Mouse (Mus musculus) midbrain, embryonic 11.5 days (tissue): ENCODE measurements around the gene Cmss1. TPM values are rescaled to one million over a fixed set of nuclear protein-coding genes. Genes with fewer than 3 reads are reported as not detected.

Source experiments
- ATAC-seq: fragments of 200-750 bp; cut with Nextera tagmentation; 2 replicates; pipeline ENCODE4 v1.8.0; 2017; ENCODE audit warnings: moderate TSS enrichment, moderate library complexity; ENCODE audit not compliant: low FRiP score
- DNase-seq: peaks from one replicate; pipeline ENCODE4 v3.0.0; 2015; ENCODE audit warnings: low spot score; ENCODE audit errors: missing footprints
- H3K27ac ChIP-seq: fragments of 300-500 bp; sonication (generic); 2 replicates; pipeline ENCODE4 v1.5.1; 2014; ENCODE audit warnings: low read depth, low read length
- H3K27me3 ChIP-seq: fragments of 300-500 bp; sonication (generic); 2 replicates; pipeline ENCODE4 v1.6.1; 2014; ENCODE audit warnings: mild to moderate bottlenecking, low read length, moderate library complexity, mixed read lengths; ENCODE audit not compliant: control insufficient read depth, insufficient read depth
- H3K36me3 ChIP-seq: fragments of 300-500 bp; sonication (generic); 2 replicates; pipeline ENCODE4 v1.6.1; 2014; ENCODE audit warnings: mild to moderate bottlenecking, low read length, moderate library complexity, mixed read lengths; ENCODE audit not compliant: control insufficient read depth, insufficient read depth
- H3K4me1 ChIP-seq: fragments of 300-500 bp; sonication (generic); 2 replicates; pipeline ENCODE4 v1.6.1; 2014; ENCODE audit warnings: low read length; ENCODE audit not compliant: control insufficient read depth, insufficient read depth
- H3K4me2 ChIP-seq: fragments of 300-500 bp; sonication (generic); 2 replicates; pipeline ENCODE4 v1.6.1; 2014; ENCODE audit warnings: mild to moderate bottlenecking, moderate library complexity
- H3K4me3 ChIP-seq: fragments of 300-500 bp; sonication (generic); 2 replicates; pipeline ENCODE4 v1.5.1; 2014; ENCODE audit warnings: low read depth, low read length
- H3K9ac ChIP-seq: fragments of 300-500 bp; sonication (generic); 2 replicates; pipeline ENCODE4 v1.6.1; 2014; ENCODE audit warnings: low read length
- H3K9me3 ChIP-seq: fragments of 300-500 bp; sonication (generic); 2 replicates; pipeline ENCODE4 v1.6.1; 2016; ENCODE audit warnings: low read length; ENCODE audit not compliant: control insufficient read depth
- WGBS: fragments of 180-500 bp; shearing (Covaris S2); extraction: QIAGEN DNeasy Blood & Tissue Kit; methylation state at CpG from one replicate; pipeline ENCODE4 v1.1.7; 2014; 5-methylcytosine and 5-hydroxymethylcytosine counted together
- polyA plus RNA-seq: library from polyadenylated mRNA; unstranded; fragments of >200 nt; fragmentation: Nextera tagmentation; extraction: Ambion mirVana; gene quantifications from 2 replicates; pipeline ENCODE4 v1.2.1, GENCODE M21; 2014

The Cmss1 gene
- polyA plus RNA-seq, 1 experiment from 2014 or later, result 56.3 TPM

GRCm38 (mm10) chr16:57438288-57438685, 168.4 kb downstream of the Cmss1 start:
- ATAC-seq (no peak), DNase-seq (no peak)
- no peaks in the 10 kb centered on the region for H3K27me3 ChIP-seq
- no peak overlapping the region for H3K27ac ChIP-seq
- no peaks in the 10 kb centered on the region for H3K9me3 ChIP-seq
- 89% methylated on average over 5 of the region's 5 CpGs for WGBS
- no peak overlapping the region for H3K4me3 ChIP-seq
- H3K4me1 ChIP-seq, result no peaks in the 10 kb centered on the region
- H3K36me3 ChIP-seq, result no peaks in the 10 kb centered on the region
- H3K4me2 ChIP-seq, result no peak overlapping the region
- no peak overlapping the region for H3K9ac ChIP-seq

- Histone ChIP-seq H3K4me2 (no peak overlapping the region), H3K36me3 (no peaks in the 10 kb centered on the region), H3K4me1 (no peaks in the 10 kb centered on the region), H3K27ac (no peak overlapping the region), H3K4me3 (no peak overlapping the region), H3K9me3 (no peaks in the 10 kb centered on the region), H3K27me3 (no peaks in the 10 kb centered on the region), H3K9ac (no peak overlapping the region)
- DNase-seq, result no peak
- WGBS, result 86% methylated on average over 11 of the region's 11 CpGs
- no peak for ATAC-seq
Measured at GRCm38 (mm10) chr16:57437523-57438287, 169.0 kb downstream of the Cmss1 start.

- ATAC-seq, result no peak
- no peak for DNase-seq
- H3K4me3 ChIP-seq, result no peak overlapping the region
Measured at GRCm38 (mm10) chr16:57434640-57435039, 172.0 kb downstream of the Cmss1 start.

GRCm38 (mm10) chr16:57433671-57434070, 173.0 kb downstream of the Cmss1 start:
- Histone ChIP-seq H3K9me3 (no peaks in the 10 kb centered on the region), H3K4me3 (no peak overlapping the region), H3K4me2 (no peak overlapping the region), H3K4me1 (no peaks in the 10 kb centered on the region), H3K27ac (no peak overlapping the region), H3K36me3 (no peaks in the 10 kb centered on the region), H3K9ac (no peak overlapping the region), H3K27me3 (no peaks in the 10 kb centered on the region)
- 89% methylated on average over 6 of the region's 6 CpGs for WGBS
- ATAC-seq (no peak), DNase-seq (no peak)

More at GRCm38 (mm10) chr16:57434640-57435039, 172.0 kb downstream of the Cmss1 start:
- 77% methylated on average over 3 of the region's 3 CpGs for WGBS
- no peak overlapping the region for H3K4me2 ChIP-seq
- H3K36me3 ChIP-seq, result no peaks in the 10 kb centered on the region
- H3K27me3 ChIP-seq, result no peaks in the 10 kb centered on the region
- H3K9me3 ChIP-seq, result no peaks in the 10 kb centered on the region
- no peaks in the 10 kb centered on the region for H3K4me1 ChIP-seq
- H3K27ac ChIP-seq, result no peak overlapping the region
- no peak overlapping the region for H3K9ac ChIP-seq

- ATAC-seq (no peak), DNase-seq (no peak)
- no peak overlapping the region for H3K27ac ChIP-seq
- no peak overlapping the region for H3K4me2 ChIP-seq
- H3K36me3 ChIP-seq, result no peaks in the 10 kb centered on the region
- H3K9ac ChIP-seq, result no peak overlapping the region
- H3K9me3 ChIP-seq, result no peaks in the 10 kb centered on the region
- WGBS, result 91% methylated on average over 4 of the region's 4 CpGs
- no peaks in the 10 kb centered on the region for H3K4me1 ChIP-seq
- no peak overlapping the region for H3K4me3 ChIP-seq
- no peaks in the 10 kb centered on the region for H3K27me3 ChIP-seq
Measured at GRCm38 (mm10) chr16:57433173-57433572, 173.5 kb downstream of the Cmss1 start.

- DNase-seq (no peak), ATAC-seq (no peak)
- Histone ChIP-seq H3K9ac (no peak overlapping the region), H3K4me2 (no peak overlapping the region), H3K4me3 (no peak overlapping the region), H3K36me3 (no peaks in the 10 kb centered on the region), H3K9me3 (no peaks in the 10 kb centered on the region), H3K27ac (no peak overlapping the region), H3K27me3 (no peaks in the 10 kb centered on the region), H3K4me1 (no peaks in the 10 kb centered on the region)
- 90% methylated on average over 3 of the region's 3 CpGs for WGBS
Measured at GRCm38 (mm10) chr16:57431294-57431693, 175.4 kb downstream of the Cmss1 start.

GRCm38 (mm10) chr16:57428977-57429376, 177.7 kb downstream of the Cmss1 start:
- Histone ChIP-seq H3K36me3 (no peaks in the 10 kb centered on the region), H3K27ac (no peak overlapping the region), H3K4me3 (no peak overlapping the region), H3K4me2 (no peak overlapping the region), H3K4me1 (no peaks in the 10 kb centered on the region), H3K9me3 (no peaks in the 10 kb centered on the region), H3K9ac (no peak overlapping the region), H3K27me3 (no peaks in the 10 kb centered on the region)
- no peak for ATAC-seq
- 93% methylated on average over 5 of the region's 5 CpGs for WGBS
- DNase-seq, result no peak

- H3K27ac ChIP-seq, result no peak overlapping the region
- H3K4me1 ChIP-seq, result no peaks in the 10 kb centered on the region
- H3K36me3 ChIP-seq, result no peaks in the 10 kb centered on the region
- 84% methylated on average over 7 of the region's 7 CpGs for WGBS
- no peak overlapping the region for H3K4me2 ChIP-seq
- no peak overlapping the region for H3K9ac ChIP-seq
- no peak for ATAC-seq
- H3K9me3 ChIP-seq, result no peaks in the 10 kb centered on the region
- H3K4me3 ChIP-seq, result no peak overlapping the region
- no peaks in the 10 kb centered on the region for H3K27me3 ChIP-seq
- no peak for DNase-seq
Measured at GRCm38 (mm10) chr16:57427516-57428285, 179.0 kb downstream of the Cmss1 start.

GRCm38 (mm10) chr16:57426680-57427079, 180.0 kb downstream of the Cmss1 start:
- Histone ChIP-seq H3K27ac (no peak overlapping the region), H3K9ac (no peak overlapping the region), H3K4me2 (no peak overlapping the region), H3K9me3 (no peaks in the 10 kb centered on the region), H3K27me3 (no peaks in the 10 kb centered on the region), H3K4me1 (no peaks in the 10 kb centered on the region), H3K36me3 (no peaks in the 10 kb centered on the region), H3K4me3 (no peak overlapping the region)
- 78% methylated on average over 10 of the region's 10 CpGs for WGBS
- DNase-seq (no peak), ATAC-seq (no peak)
